In the genomic region with DNA sequence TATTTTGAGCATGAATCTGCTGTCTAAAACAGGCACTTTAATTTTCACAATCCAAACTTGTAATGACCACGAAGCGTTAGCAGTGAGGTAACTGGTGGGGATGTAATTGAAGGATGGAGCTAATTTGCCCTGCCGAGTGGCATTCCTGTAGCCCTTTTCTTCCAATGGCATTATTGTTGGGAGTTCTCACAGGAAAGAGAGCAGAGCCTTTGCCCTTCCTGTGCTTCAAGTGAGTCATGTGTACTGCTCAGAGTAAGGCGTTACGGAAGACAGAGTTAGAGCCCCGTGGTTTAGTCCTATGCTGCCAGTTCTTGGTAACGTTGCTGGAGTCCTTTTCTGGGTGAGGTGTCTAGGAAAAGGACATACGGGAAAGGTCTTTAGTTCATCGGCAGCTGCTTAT, we compare ENCODE assay signal across 10 mouse cellular contexts. TPM values are rescaled to one million over a fixed set of nuclear protein-coding genes. Genes with fewer than 3 reads are reported as not detected.
DNase-seq lines count a peak whose midpoint lies in the region; ATAC-seq and TF ChIP-seq lines count a peak whose summit lies in the region.
"Had no signal": no experiment of that assay in that cellular context is flagged by ENCODE, and none has a peak within 500 bp of the region (broad histone marks: within the 10 kb centered on the region; RNA-seq: fewer than 3 reads in every experiment).

No protein-coding gene starts in this region.

- H3K4me3 ChIP-seq in kidney, postnatal 0 days (replicated peaks; ENCODE audit: low read depth, low read length): no peak overlapping the region
- H3K4me3 ChIP-seq: layer of hippocampus, adult 2 months had no signal

- TF ChIP-seq CTCF in kidney, postnatal 0 days (IDR thresholded peaks at IDR 0.05; ENCODE audit: low read depth): no peak

- H3K4me1 ChIP-seq in kidney, postnatal 0 days (replicated peaks; ENCODE audit: insufficient read depth, low read length): 0 out of 2 replicates have a peak, but pooled peaks cover 5% of the 10 kb centered on the region

- no peaks in the 10 kb centered on the region for H3K27me3 ChIP-seq in kidney, postnatal 0 days (ENCODE audit: insufficient read depth, low read length)

- H3K9me3 ChIP-seq in kidney, postnatal 0 days (replicated peaks; ENCODE audit: low read length): no peaks in the 10 kb centered on the region

- ATAC-seq in CD4-positive, CD25-positive, alpha-beta regulatory T cell, adult 4 months: peak; percentile 26
- no peak for ATAC-seq in kidney, postnatal 0 days (replicated peaks; ENCODE audit: low FRiP score, low read depth)

- peaks cover 17% of the 10 kb centered on the region; the same call in 1 of the 2 replicates for H3K36me3 ChIP-seq in kidney, postnatal 0 days (ENCODE audit: insufficient read depth, low read length)

- no peak overlapping the region for H3K4me2 ChIP-seq in kidney, postnatal 0 days (ENCODE audit: low read length)

- H3K27ac ChIP-seq in kidney, postnatal 0 days: no peak overlapping the region
- H3K27ac ChIP-seq: layer of hippocampus, adult 2 months; macrophage had no signal

- 39% methylated on average over 9 of the region's 9 CpGs for WGBS in kidney, postnatal 0 days

- peak; percentile 31 to 44 for DNase-seq in adrenal gland, postnatal 36 days
- DNase-seq in adrenal gland, postnatal 4 days (ENCODE audit: low spot score in 2 of 2): no peak
- DNase-seq in kidney, adult 11 months: peak; percentile 15
- DNase-seq in kidney, postnatal 25 days: no peak
- DNase-seq in kidney, postnatal 0 days (ENCODE audit: low spot score): peak; percentile 52
- no peak for DNase-seq in ovary, adult 18-20 months (ENCODE audit: low spot score)
- DNase-seq in spleen, postnatal 14 days (ENCODE audit: low spot score in 2 of 2): no peak

- H3K9ac ChIP-seq in kidney, postnatal 0 days (ENCODE audit: low read depth, low read length): no peak overlapping the region

RNA-seq across cellular contexts. Expression of a gene that starts 10.2 kb away (rescaled TPM):
- 100 to 1,000 TPM; 253 to 287 TPM for total RNA-seq in adrenal gland, postnatal 36 days (2021)
- total RNA-seq in adrenal gland, postnatal 4 days (2021): 100 to 1,000 TPM; 194 to 213 TPM
- 1 to 10 TPM; 3.7 to 4.2 TPM for polyA plus RNA-seq in CD4-positive, CD25-positive, alpha-beta regulatory T cell, adult 4 months (2017; shearing (Covaris generic))
- polyA plus RNA-seq in kidney, postnatal 0 days (2015; fragmentation: Nextera tagmentation; extraction: Ambion mirVana): 135 TPM in 2 replicates

Comparison
In these comparisons a context has a peak if more than half of its experiments do, and no peak if none do; other contexts are left out.
1. DNase-seq: peak in adrenal gland, postnatal 36 days (2 of 2), kidney, adult 11 months (single experiment) and kidney, postnatal 0 days (single experiment); none in adrenal gland, postnatal 4 days (0 of 2), kidney, postnatal 25 days (0 of 2), ovary, adult 18-20 months (single experiment) and spleen, postnatal 14 days (0 of 2).